Mouse (Mus musculus) spleen, postnatal 4 days (tissue): Measurements from ENCODE around the gene Tmem45a.
"Not testable (repeated sequence)": the region's sequence is repeated elsewhere in the genome, so short reads cannot be mapped to it uniquely, and the experiment has no call there.

Experiments
- DNase-seq, 2 experiments: peaks; one replicate each; pipeline ENCODE4 v3.0.0; 2022; ENCODE audit warnings: low spot score in 2 of 2

Gene Tmem45a

GRCm38 (mm10) chr16:56885824-56886615, at the start of gene Tmem45a:
Tmem45a (minus strand) TSS chr16:56886166.
- peak; percentile 47 to 71 for DNase-seq

DNA sequence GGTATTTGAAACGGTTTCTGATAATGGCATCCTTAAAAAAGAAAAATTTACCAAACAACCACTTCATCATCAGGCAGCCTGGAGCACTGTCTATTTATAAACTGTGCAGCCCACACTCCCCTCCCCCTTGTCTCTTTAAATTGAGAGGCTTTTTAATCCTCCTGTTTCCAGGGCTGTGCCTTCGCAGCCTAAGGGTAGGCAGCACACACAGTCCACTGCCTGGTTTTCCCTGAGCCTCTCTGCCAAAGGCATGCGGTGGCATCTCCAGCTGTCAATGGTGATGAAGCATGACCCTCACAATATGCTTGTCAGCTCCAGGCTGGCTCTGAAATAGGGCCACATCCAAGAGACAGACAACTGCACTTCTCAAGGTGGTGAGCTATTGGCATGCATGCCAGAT, 42.1 kb upstream of the Tmem45a start, which contains the start of gene Lnp1:
TSS of gene Lnp1 (minus strand) at position 39 of the 400 bp plus-strand sequence.
- DNase-seq, result no peak

DNA sequence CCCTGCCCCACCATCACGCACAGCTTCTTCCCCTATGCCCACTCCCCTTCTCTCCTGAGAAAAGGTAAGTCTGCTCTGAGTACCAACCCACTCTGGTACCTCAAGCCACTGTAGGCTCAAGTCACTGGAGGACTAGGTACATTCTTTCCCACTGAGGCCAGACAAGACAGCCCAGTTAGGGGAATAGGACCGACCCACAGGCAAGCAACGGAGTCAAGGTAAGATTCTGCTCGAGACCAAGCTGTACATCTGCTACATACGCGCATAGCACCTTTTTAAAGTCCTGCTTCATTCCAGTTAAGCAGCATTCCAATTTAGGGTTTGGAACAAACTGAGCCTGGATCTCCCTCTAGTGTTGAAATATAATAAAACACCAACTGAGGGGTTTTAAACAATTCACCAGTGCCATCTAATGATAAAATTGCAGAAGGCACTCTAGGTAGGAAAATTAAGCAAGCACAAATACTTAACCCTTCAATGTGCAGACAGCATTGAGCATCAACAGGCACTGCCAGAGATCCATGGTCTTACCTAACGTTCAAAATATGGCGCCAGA, 34.2 kb upstream of the Tmem45a start:
- DNase-seq, result no peak

DNA sequence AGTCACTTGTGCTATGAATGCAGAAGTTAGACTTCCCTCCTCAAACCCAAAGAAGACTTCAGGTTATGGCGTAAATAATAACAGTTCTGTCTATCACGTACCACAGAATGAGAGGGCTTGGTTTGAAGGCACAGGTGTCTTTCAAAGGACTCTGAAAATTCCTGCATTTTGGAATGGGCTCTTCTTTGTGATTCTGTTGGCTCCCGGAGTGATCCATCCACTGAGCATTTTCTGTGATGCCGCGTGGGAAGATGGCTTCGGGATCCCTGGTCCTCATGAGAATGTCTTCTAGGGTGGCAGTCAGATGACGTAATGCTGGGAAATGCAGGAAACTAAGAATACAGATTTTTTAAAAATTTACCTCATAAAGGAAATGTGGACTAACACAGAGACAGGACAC, 31.3 kb upstream of the Tmem45a start:
- no peak for DNase-seq

DNA sequence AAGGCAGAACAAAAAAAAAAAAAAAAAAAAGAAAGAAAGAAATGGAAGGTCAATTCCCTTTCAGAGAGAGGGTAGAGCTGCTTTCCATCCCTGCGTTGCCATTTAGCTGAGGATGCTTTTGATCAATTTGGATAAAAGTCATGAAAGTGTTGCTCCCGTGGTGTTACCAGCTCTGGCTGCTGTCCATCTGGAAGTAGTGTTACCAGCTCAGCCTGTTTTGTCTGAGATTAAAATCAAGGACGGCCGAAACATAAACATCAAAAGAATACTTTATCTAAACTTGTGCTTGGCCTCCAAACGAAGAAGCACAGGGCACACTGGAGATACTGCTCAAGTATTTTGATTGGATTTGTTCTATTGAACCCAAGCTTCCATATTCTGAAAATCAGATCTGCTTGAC, 23.0 kb upstream of the Tmem45a start:
- DNase-seq, result no peak

- DNase-seq, result not testable (repeated sequence)
Measured at GRCm38 (mm10) chr16:56902206-56902605, 16.2 kb upstream of the Tmem45a start.

DNA sequence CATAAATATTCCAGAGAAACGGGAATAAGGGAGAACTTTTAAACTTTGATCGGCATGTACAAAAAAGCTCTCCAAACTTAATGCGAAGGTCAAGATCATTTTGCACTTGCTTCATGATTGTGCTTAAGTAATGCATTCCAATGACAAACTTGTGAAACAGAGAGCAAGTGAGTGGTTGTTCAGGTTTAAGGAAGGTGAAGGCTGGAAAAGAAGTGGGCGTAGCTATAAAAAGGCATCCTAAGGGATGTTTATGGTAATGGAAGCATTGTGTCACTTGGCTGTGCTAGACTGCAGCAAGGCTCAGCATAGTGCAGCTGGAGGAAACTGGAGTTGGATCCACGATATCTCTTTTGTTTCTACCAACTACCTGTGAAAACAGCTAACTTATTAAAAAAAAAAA, 5.6 kb upstream of the Tmem45a start:
- no peak for DNase-seq

DNA sequence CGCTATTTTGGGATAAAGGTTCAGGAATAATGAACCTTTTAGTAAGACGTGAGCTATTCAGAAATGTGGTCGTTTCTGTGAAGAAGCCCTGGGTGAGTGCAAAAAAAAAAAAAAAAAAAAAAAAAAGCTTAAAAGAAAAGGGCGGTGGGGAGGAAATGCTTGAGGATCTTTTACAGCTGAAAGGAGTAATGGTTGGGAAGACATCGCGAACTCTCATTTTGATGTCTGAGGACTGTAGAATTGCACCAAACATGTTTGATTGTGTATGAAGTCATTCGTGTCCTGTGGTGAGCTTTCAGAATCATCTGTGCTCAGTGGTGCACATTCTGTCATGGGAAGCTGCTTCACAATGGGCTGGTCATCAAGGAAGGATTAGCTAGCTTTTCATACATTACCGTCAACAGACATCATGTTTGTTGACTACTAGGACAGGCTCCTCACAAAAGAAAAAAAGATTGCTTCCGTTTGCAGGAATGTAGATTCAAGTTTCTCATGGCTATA, 700 bp upstream of the Tmem45a start:
- DNase-seq, result no peak

- no peak for DNase-seq
Measured at GRCm38 (mm10) chr16:56884811-56885210, 1.2 kb downstream of the Tmem45a start.

GRCm38 (mm10) chr16:56873410-56873809, 12.6 kb downstream of the Tmem45a start:
- DNase-seq, result no peak

- DNase-seq, result no peak
Measured at GRCm38 (mm10) chr16:56870458-56870857, 15.5 kb downstream of the Tmem45a start.

- DNase-seq, result no peak
Measured at GRCm38 (mm10) chr16:56868361-56868760, 17.6 kb downstream of the Tmem45a start.

- DNase-seq, result no peak
Measured at GRCm38 (mm10) chr16:56867591-56867990, 18.4 kb downstream of the Tmem45a start.

GRCm38 (mm10) chr16:56852841-56853587, 33.0 kb downstream of the Tmem45a start:
- DNase-seq, result no peak

DNA sequence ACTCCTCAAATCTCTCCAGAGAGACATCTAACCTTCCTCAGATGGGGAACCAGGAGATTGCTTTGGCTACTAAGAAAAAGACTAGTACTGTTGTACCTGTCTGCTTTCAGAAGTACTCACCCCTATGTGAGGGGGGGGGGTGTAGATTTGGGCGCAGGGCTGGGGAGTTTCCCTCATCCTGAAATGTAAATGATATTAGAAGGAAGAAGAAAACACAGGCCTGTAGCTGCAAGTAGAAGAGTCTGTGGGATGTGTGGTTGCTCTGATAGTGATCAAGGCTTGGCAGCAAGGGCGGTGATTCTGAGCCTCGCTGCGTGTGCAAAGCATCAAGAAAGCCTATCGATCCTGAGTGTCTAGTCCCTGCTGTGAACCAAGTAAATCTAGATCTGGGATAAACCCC, 43.0 kb downstream of the Tmem45a start:
- no peak for DNase-seq

DNA sequence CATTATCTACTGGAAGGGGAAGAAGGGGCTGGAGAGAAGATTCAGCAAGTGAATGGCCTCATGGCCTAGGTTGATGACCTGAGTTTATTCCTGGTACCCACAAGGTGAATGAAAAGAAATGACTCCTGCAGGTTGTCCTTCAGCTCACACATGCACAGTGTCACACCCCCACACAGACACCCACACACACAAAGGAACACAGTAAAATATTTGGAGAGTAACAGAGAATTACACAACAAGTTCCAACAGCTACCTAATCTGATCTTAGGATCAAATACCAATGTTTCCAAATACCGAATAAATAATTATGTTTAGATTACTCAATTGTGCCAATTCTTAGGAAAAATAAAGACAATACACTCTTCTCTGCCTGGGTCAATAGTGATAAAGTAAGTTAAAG, 52.7 kb downstream of the Tmem45a start:
- no peak for DNase-seq

- DNase-seq, result no peak
Measured at GRCm38 (mm10) chr16:56831986-56832385, 54.0 kb downstream of the Tmem45a start.

GRCm38 (mm10) chr16:56801370-56802109, 84.4 kb downstream of the Tmem45a start:
- no peak for DNase-seq

DNA sequence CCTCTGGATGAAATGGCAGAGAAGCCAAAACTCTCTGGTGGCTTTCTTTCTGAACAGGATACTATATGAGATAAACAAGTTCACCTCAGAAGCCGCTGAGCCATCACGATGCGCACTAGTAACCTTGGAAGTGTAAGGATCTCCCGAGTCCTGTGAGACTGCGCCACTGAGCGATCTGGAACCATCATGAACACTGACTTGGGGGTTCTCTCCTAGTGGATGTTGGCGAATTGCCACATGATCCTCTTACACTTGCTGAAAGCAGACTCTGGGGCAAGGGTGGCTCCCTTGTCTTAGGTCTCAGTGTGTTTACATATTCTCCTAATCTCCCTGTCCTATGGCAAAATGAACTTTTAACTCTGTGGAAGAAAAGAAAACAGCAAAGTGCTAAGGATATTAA, 85.0 kb downstream of the Tmem45a start:
- DNase-seq, result no peak

- DNase-seq, result no peak
Measured at GRCm38 (mm10) chr16:56800469-56800868, 85.5 kb downstream of the Tmem45a start.

DNA sequence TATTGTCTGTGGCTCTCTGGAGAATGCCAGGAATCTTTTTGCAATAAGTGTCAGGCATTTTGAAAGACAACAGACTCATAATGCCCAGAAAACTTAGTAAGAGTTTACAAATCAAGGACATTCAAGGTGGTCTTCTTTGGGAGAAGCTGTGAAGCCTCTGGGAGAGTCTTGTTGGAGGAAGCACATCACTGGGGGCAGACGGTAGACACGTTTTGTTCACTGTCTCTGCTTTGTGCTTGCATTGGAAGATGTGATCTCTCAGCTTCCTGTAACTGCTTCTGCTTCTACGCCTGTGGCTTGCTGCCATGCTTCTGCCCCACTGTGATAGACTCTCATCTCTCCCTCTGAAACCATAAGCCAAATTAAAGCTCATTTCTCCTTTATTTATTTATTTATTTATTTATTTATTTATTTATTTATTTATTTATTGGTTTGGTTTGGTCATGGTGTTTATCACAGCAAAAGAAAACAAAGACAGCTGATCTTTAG, 86.4 kb downstream of the Tmem45a start:
- DNase-seq, result no peak

- no peak for DNase-seq
Measured at GRCm38 (mm10) chr16:56798873-56799272, 87.1 kb downstream of the Tmem45a start.
